Mouse (Mus musculus) limb, embryonic 14.5 days (tissue): ENCODE data around the gene Enah. TPM values are rescaled to one million over a fixed set of nuclear protein-coding genes. Genes with fewer than 3 reads are reported as not detected.

Experiments
- ATAC-seq: fragments of 200-750 bp; cut with Nextera tagmentation; 2 replicates; pipeline ENCODE4 v1.8.0; 2017; ENCODE audit warnings: low read depth, moderate number of reproducible peaks, moderate TSS enrichment; ENCODE audit not compliant: low FRiP score
- DNase-seq: peaks from one replicate; pipeline ENCODE4 v3.0.0-alpha.2; 2015; ENCODE audit warnings: low spot score
- H3K27ac ChIP-seq: fragments of 300-500 bp; sonication (generic); replicated peaks from 2 replicates; pipeline ENCODE4 v1.5.1; 2014; ENCODE audit warnings: low read depth, mild to moderate bottlenecking, low read length, moderate library complexity, mixed read lengths
- H3K27me3 ChIP-seq: fragments of 300-500 bp; sonication (generic); 2 replicates; pipeline ENCODE4 v1.6.1; 2014; ENCODE audit warnings: low read length, mixed read lengths; ENCODE audit not compliant: control insufficient read depth, insufficient read depth
- H3K36me3 ChIP-seq: fragments of 300-500 bp; sonication (generic); 2 replicates; pipeline ENCODE4 v1.6.1; 2014; ENCODE audit warnings: mild to moderate bottlenecking, low read length, moderate library complexity, mixed read lengths; ENCODE audit not compliant: control insufficient read depth, insufficient read depth
- H3K4me1 ChIP-seq: fragments of 300-500 bp; sonication (generic); 2 replicates; pipeline ENCODE4 v1.6.1; 2014; ENCODE audit warnings: antibody characterized with exemption, low read length, mixed read lengths; ENCODE audit not compliant: control insufficient read depth, insufficient read depth
- H3K4me2 ChIP-seq: fragments of 300-500 bp; sonication (generic); replicated peaks from 2 replicates; pipeline ENCODE4 v1.6.1; 2014; ENCODE audit warnings: low read depth, mild to moderate bottlenecking, low read length, moderate library complexity; ENCODE audit not compliant: severe bottlenecking
- H3K4me3 ChIP-seq: fragments of 300-500 bp; sonication (generic); replicated peaks from 2 replicates; pipeline ENCODE4 v1.5.1; 2014; ENCODE audit warnings: low read length
- H3K9ac ChIP-seq: fragments of 300-500 bp; sonication (generic); 2 replicates; pipeline ENCODE4 v1.6.1; 2014; ENCODE audit warnings: mild to moderate bottlenecking, low read depth, low read length, moderate library complexity; ENCODE audit not compliant: severe bottlenecking
- H3K9me3 ChIP-seq: fragments of 300-500 bp; sonication (generic); 2 replicates; pipeline ENCODE4 v1.6.1; 2016; ENCODE audit warnings: low read length; ENCODE audit not compliant: control insufficient read depth
- POLR2A ChIP-seq: fragments of 200-500 bp; IDR thresholded peaks from 2 replicates; pipeline ENCODE4 v1.8.0; 2012; ENCODE audit warnings: inconsistent platforms, mild to moderate bottlenecking, moderate library complexity, borderline replicate concordance; ENCODE audit not compliant: insufficient read depth, insufficient read length; ENCODE audit errors: extremely low read depth
- WGBS: fragments of 180-500 bp; shearing (Covaris S2); extraction: QIAGEN DNeasy Blood & Tissue Kit; methylation state at CpG from one replicate; pipeline ENCODE4 v1.1.7; 2014; 5-methylcytosine and 5-hydroxymethylcytosine counted together
- polyA plus RNA-seq, 2 experiments: library from polyadenylated mRNA; depleted of rRNA in 1 of 2; stranded (reverse) in 1 of 2; unstranded in 1 of 2; fragments of >200 nt; fragmentation: Nextera tagmentation in 1 of 2; extraction: Ambion mirVana in 1 of 2; gene quantifications; 2 replicates each; pipeline versions ENCODE4 v1.2.1 to v1.2.3; 2012 to 2014

Enah gene
- polyA plus RNA-seq (2012; rRNA removed) = 87.9 and 89.2 TPM in 2 replicates
- polyA plus RNA-seq (2014; fragmentation: Nextera tagmentation; extraction: Ambion mirVana) = 29.3 and 30.7 TPM in 2 replicates

DNA sequence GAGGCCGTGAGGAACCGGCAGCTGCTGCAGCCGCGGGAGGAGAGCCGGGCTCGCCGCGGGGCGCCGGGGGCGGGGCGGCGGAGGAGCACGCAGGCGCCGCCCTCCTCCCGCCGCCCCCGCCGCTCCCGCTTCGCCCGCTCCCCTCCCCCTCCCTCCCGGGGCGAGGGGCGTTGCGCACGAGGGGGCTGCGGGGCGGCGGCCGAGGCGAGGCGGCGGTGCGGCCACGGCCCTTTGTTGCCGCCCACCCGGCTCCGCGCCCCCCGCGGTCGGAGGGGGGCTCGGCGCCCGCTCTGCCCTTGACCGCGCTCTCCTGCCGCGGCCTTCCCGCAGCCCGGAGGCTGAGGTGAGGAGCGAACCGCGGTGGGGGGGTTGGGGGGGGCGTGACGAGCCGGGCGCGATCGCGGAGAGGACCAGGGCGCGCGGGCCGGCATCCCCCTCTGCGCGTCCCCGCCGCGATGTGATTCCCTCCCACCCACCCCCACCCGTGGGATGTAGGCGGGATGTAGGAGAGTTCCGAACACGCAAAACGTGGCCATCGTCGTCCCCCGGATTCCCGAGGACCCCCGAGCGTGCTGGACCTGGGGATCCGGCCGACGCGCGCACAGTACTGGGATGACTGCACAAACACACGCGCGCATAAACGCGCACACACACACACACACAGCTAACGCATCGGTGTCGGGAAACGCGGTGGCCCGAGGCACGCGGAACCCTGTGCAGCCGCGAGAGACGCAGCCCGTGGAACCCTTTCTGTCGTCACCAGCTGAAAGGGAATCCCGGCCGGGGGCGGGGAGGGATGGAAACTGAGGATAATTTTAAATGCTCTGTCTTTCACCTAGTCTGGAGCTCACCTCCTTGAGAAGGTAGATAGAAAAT, at the start of gene Enah:
Gene Enah, minus strand, starts transcription at position 65 of the 876 bp plus-strand sequence.
- H3K4me1 ChIP-seq = peaks cover 8% of the 10 kb centered on the region
- H3K9me3 ChIP-seq = no peaks in the 10 kb centered on the region
- no peaks in the 10 kb centered on the region; the same call in 1 of the 2 replicates for H3K36me3 ChIP-seq
- TF ChIP-seq POLR2A = peak; percentile 31; the same call in 1 of the 2 replicates
- peak within 1 kb of the TSS; percentile 89 for H3K4me3 ChIP-seq
- peak within 1 kb of the TSS; percentile 68 for H3K4me2 ChIP-seq
- under 1% methylated on average over 52 of the region's 109 CpGs for WGBS
- peak; percentile 80 for ATAC-seq
- H3K27me3 ChIP-seq = no peaks in the 10 kb centered on the region
- peak within 1 kb of the TSS; percentile 95 for H3K9ac ChIP-seq
- H3K27ac ChIP-seq = peak within 1 kb of the TSS; percentile 96
- DNase-seq = peak; percentile 69

DNA sequence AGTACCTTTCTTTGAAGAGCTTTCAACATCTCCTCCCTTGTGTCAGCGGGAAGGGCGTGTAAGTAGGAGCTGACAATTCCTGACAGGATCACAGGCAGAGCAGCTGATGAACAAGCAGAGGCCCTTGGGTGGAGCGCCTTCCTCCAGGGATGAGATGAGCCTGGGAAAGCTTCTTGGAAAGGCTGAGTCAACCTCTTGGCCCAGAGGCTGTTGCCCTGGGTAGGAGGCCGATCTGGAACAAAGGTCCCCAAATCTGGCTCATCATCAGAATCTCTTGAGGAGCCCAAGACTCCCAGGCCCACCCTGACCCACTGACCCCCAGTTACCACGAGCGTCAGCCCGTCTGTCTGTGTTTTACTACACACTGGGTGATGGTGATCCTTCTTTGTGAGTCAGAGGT, 48.3 kb upstream of the Enah start:
- no peak overlapping the region for H3K9ac ChIP-seq
- 83% methylated on average over 7 of the region's 7 CpGs for WGBS
- no peaks in the 10 kb centered on the region for H3K36me3 ChIP-seq
- DNase-seq = no peak
- H3K27me3 ChIP-seq = no peaks in the 10 kb centered on the region
- no peak overlapping the region for H3K27ac ChIP-seq
- ATAC-seq = no peak
- no peak for TF ChIP-seq POLR2A
- no peaks in the 10 kb centered on the region for H3K4me1 ChIP-seq
- H3K4me2 ChIP-seq = no peak overlapping the region
- no peaks in the 10 kb centered on the region for H3K9me3 ChIP-seq
- no peak overlapping the region for H3K4me3 ChIP-seq

- H3K36me3 ChIP-seq = no peaks in the 10 kb centered on the region
- ATAC-seq = no peak
- TF ChIP-seq POLR2A = no peak
- H3K27me3 ChIP-seq = no peaks in the 10 kb centered on the region
- H3K4me1 ChIP-seq = no peaks in the 10 kb centered on the region
- no peak overlapping the region for H3K4me3 ChIP-seq
- DNase-seq = no peak
- H3K9me3 ChIP-seq = no peaks in the 10 kb centered on the region
- no peak overlapping the region for H3K9ac ChIP-seq
- H3K27ac ChIP-seq = no peak overlapping the region
- 62% methylated on average over 9 of the region's 9 CpGs for WGBS
- no peak overlapping the region for H3K4me2 ChIP-seq
Observed at GRCm38 (mm10) chr1:182066527-182067465, 47.0 kb upstream of the Enah start.

DNA sequence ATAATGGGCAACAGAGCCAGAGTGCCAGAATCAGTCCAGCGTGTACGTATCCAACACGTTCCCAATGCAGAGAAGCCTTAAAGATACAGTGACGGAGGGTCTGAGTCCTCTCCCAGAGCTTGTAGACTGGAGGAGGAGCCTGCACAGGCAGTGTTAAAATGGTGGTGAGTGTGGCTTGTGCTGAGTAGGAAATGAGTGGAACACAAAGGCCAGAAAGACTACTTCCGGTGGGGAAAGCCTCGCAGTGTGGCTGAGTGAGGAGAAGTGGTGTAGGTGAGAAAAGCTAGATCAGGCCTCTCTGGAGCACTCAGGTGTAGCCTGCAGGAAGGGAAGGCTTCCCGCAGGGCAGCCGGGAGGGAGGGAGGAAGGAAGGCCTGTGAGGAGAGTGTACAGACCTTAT, 43.9 kb upstream of the Enah start:
- Histone ChIP-seq H3K4me2 (no peak overlapping the region), H3K4me3 (no peak overlapping the region), H3K36me3 (no peaks in the 10 kb centered on the region), H3K4me1 (no peaks in the 10 kb centered on the region), H3K27me3 (no peaks in the 10 kb centered on the region), H3K9ac (no peak overlapping the region), H3K27ac (no peak overlapping the region), H3K9me3 (no peaks in the 10 kb centered on the region)
- ATAC-seq = no peak
- WGBS = 75% methylated on average over 8 of the region's 8 CpGs
- no peak for TF ChIP-seq POLR2A
- DNase-seq = no peak

GRCm38 (mm10) chr1:182062801-182063200, 43.0 kb upstream of the Enah start:
- no peaks in the 10 kb centered on the region for H3K36me3 ChIP-seq
- ATAC-seq (no peak), DNase-seq (no peak)
- no peaks in the 10 kb centered on the region for H3K9me3 ChIP-seq
- H3K27me3 ChIP-seq = no peaks in the 10 kb centered on the region
- H3K27ac ChIP-seq = no peak overlapping the region
- no peak overlapping the region for H3K4me2 ChIP-seq
- no peaks in the 10 kb centered on the region for H3K4me1 ChIP-seq
- H3K9ac ChIP-seq = no peak overlapping the region
- 92% methylated on average over 8 of the region's 8 CpGs for WGBS
- TF ChIP-seq POLR2A = no peak
- H3K4me3 ChIP-seq = no peak overlapping the region
